In the genomic region with DNA sequence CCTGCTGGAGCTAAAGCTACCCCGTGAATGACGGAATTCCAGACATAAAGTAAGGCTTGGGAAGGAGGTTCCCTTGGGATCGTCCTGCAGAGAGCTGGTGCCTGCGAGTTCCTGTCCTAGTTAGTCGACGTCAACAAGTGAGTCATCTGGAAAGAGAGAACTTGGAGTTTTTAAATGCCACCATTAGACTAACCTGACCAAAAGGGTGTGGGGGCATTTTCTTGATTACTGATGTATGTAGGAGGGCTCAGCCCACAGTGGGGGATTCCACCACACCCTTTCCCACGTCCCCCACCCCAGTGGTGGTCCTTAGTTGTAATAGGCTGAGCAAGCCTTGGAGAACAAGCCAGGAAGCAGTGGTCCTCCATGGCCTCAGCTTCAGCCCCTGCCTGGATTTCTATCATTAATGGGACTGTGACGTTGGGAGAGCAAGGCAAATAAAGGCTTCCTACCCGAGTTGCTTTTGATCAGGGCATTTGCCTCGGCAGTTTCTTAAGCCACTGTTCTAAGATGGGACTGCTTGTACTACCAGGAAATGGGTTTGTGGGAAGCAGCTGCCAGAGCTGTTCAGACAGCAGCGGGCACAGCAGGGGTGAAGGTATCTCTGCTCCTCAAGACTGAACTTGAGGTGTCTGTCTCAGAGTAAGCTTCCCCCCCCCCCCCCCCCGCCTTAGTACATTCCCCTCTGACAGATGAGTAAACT, we compare ENCODE assay signal across 7 mouse cellular contexts. TPM values are rescaled to one million over a fixed set of nuclear protein-coding genes. Genes with fewer than 3 reads are reported as not detected.
DNase-seq lines count a peak whose midpoint lies in the region; ATAC-seq and TF ChIP-seq lines count a peak whose summit lies in the region.

No protein-coding gene starts in this region.

- H3K4me1 ChIP-seq in E14TG2a.4 (replicated peaks; ENCODE audit: low read depth, low read length) = peaks cover 19% of the 10 kb centered on the region
- H3K4me1 ChIP-seq in forebrain, embryonic 11.5 days (replicated peaks; ENCODE audit: control insufficient read depth, insufficient read depth, low read length) = no peaks in the 10 kb centered on the region
- peaks cover 11% of the 10 kb centered on the region for H3K4me1 ChIP-seq in lung, embryonic 15.5 days
- H3K4me1 ChIP-seq in spleen, adult 2 months (ENCODE audit: control insufficient read depth, insufficient read depth, insufficient read length) = peaks cover 2% of the 10 kb centered on the region; the same call in 1 of the 2 replicates

- no peak for TF ChIP-seq POLR2A in spleen, adult 2 months (IDR thresholded peaks at IDR 0.05; ENCODE audit: low read depth, low read length)

- WGBS in forebrain, embryonic 11.5 days = 16% methylated on average over 12 of the region's 12 CpGs
- 13% methylated on average over 12 of the region's 12 CpGs for WGBS in lung, embryonic 15.5 days
- 3% methylated on average over 12 of the region's 12 CpGs for WGBS in spleen, adult 2 months

- H3K36me3 ChIP-seq in E14TG2a.4 (ENCODE audit: insufficient read depth, low read length) = no peaks in the 10 kb centered on the region
- H3K36me3 ChIP-seq in forebrain, embryonic 11.5 days (ENCODE audit: control insufficient read depth, insufficient read depth, low read length) = no peaks in the 10 kb centered on the region
- H3K36me3 ChIP-seq in lung, embryonic 15.5 days = no peaks in the 10 kb centered on the region
- no peaks in the 10 kb centered on the region for H3K36me3 ChIP-seq in spleen, adult 2 months (ENCODE audit: control insufficient read depth, insufficient read depth, low read length)

- peak overlapping the region; percentile 66 for H3K4me2 ChIP-seq in forebrain, embryonic 11.5 days (ENCODE audit: low read depth, low read length, severe bottlenecking)
- peak overlapping the region; percentile 87 for H3K4me2 ChIP-seq in lung, embryonic 15.5 days

- H3K27me3 ChIP-seq in E14TG2a.4 (ENCODE audit: insufficient read depth, low read length) = peaks cover 6% of the 10 kb centered on the region; the same call in 1 of the 2 replicates
- no peaks in the 10 kb centered on the region for H3K27me3 ChIP-seq in forebrain, embryonic 11.5 days (ENCODE audit: control insufficient read depth, insufficient read depth, low read length)
- no peaks in the 10 kb centered on the region for H3K27me3 ChIP-seq in lung, embryonic 15.5 days
- H3K27me3 ChIP-seq in spleen, adult 2 months (ENCODE audit: control insufficient read depth, insufficient read depth, low read length) = no peaks in the 10 kb centered on the region

- H3K27ac ChIP-seq in forebrain, embryonic 11.5 days (ENCODE audit: low read depth, low read length) = no peak overlapping the region
- no peak overlapping the region for H3K27ac ChIP-seq in lung, embryonic 15.5 days
- peak overlapping the region; percentile 95; the same call in 1 of the 2 replicates for H3K27ac ChIP-seq in spleen, adult 2 months (ENCODE audit: insufficient read depth, low read length)

- H3K4me3 ChIP-seq in E14TG2a.4 (replicated peaks; ENCODE audit: low read length) = peak overlapping the region; percentile 82
- peak overlapping the region; percentile 57 for H3K4me3 ChIP-seq in forebrain, embryonic 11.5 days (ENCODE audit: low read depth, low read length)
- H3K4me3 ChIP-seq in lung, embryonic 15.5 days = peak overlapping the region; percentile 73
- peak overlapping the region; percentile 93 for H3K4me3 ChIP-seq in spleen, adult 2 months (ENCODE audit: extremely low read depth, insufficient read depth, insufficient read length)

- DNase-seq in R1 (ENCODE audit: low read depth, low spot score) = peak; percentile 35
- DNase-seq in forebrain, embryonic 11.5 days (ENCODE audit: low spot score) = no peak
- DNase-seq in spleen, adult 2 months (ENCODE audit: low read depth in 1 of 2, low spot score in 2 of 2) = no peak
- no peak for DNase-seq in layer of hippocampus, postnatal 10 days (ENCODE audit: low spot score in 2 of 2)

- ATAC-seq in forebrain, embryonic 11.5 days (replicated peaks; ENCODE audit: low FRiP score) = peak; percentile 42
- ATAC-seq in inflammation-experienced regulatory T-cells, adult 6 months = peak; percentile 19
- peak; percentile 10; the same call in 1 of the 2 replicates for ATAC-seq in lung, embryonic 15.5 days (ENCODE audit: borderline replicate concordance, extremely low read depth, low FRiP score, low TSS enrichment)

- H3K9ac ChIP-seq in forebrain, embryonic 11.5 days (ENCODE audit: low read length) = peak overlapping the region; percentile 49; the same call in 1 of the 2 replicates
- H3K9ac ChIP-seq in lung, embryonic 15.5 days = peak overlapping the region; percentile 47; the same call in 1 of the 2 replicates

- no peak for TF ChIP-seq CTCF in E14TG2a.4 (conservative IDR thresholded peaks at IDR 0.05; ENCODE audit: low read length)
- TF ChIP-seq CTCF in spleen, adult 2 months (IDR thresholded peaks at IDR 0.05; ENCODE audit: extremely low read depth, insufficient read depth, insufficient read length, insufficient replicate concordance) = no peak

- no peaks in the 10 kb centered on the region for H3K9me3 ChIP-seq in E14TG2a.4 (ENCODE audit: low read length)
- no peaks in the 10 kb centered on the region for H3K9me3 ChIP-seq in forebrain, embryonic 11.5 days (ENCODE audit: control insufficient read depth, low read length)
- no peaks in the 10 kb centered on the region for H3K9me3 ChIP-seq in lung, embryonic 15.5 days

RNA-seq across cellular contexts. Expression of a gene that starts 10.2 kb away (rescaled TPM):
- 3.4 and 3.7 TPM in 2 replicates for polyA plus RNA-seq in forebrain, embryonic 11.5 days (2014; fragmentation: Nextera tagmentation; extraction: Ambion mirVana)
- 10 to 100 TPM in 2 of 3 experiments, 1 to 10 TPM in 1; 7.9 to 19.5 (median 14.9) TPM for polyA plus RNA-seq in inflammation-experienced regulatory T-cells, adult 6 months (2017; shearing (Covaris generic))
- 6.4 and 6.6 TPM in 2 replicates for polyA plus RNA-seq in lung, embryonic 15.5 days (2015; fragmentation: Nextera tagmentation; extraction: Ambion mirVana)
- 7.1 and 8.7 TPM in 2 replicates for polyA plus RNA-seq in spleen, adult 2 months (2012; rRNA removed)
- 1 to 10 TPM in 1 of 2 experiments, under 1 TPM in 1; 0.98 to 1.1 TPM for total RNA-seq in layer of hippocampus, postnatal 10 days (2021)
